Mouse (Mus musculus) c-Kit-negative CD71-positive TER-119-positive erythroid progenitor cells, embryonic 14.5 days (primary cell): ENCODE data around the gene Mrps6.

Source experiments
- DNase-seq: peaks from one replicate; pipeline ENCODE4 v3.0.0-alpha.2; 2013; ENCODE audit warnings: low read depth, low spot score

Gene Mrps6

GRCm38 (mm10) chr16:92057852-92058643 lies at the start of gene Mrps6, which contains the start of the genes Gm49711 and Slc5a3:
TSS of gene Mrps6 (plus strand) at chr16:92058270.
TSS of gene Gm49711 (plus strand) at chr16:92058316.
TSS of gene Slc5a3 (plus strand) at chr16:92058322.
- DNase-seq = peak; percentile 61

GRCm38 (mm10) chr16:92009586-92009985 lies 48.5 kb upstream of the Mrps6 start:
- no peak for DNase-seq

GRCm38 (mm10) chr16:92016792-92017191 lies 41.3 kb upstream of the Mrps6 start:
- DNase-seq = no peak

- DNase-seq = no peak
Measured at GRCm38 (mm10) chr16:92019141-92020118, 38.6 kb upstream of the Mrps6 start.

- no peak for DNase-seq
Measured at GRCm38 (mm10) chr16:92021656-92022400, 36.2 kb upstream of the Mrps6 start.

GRCm38 (mm10) chr16:92022494-92023283 lies 35.4 kb upstream of the Mrps6 start:
- DNase-seq = no peak

GRCm38 (mm10) chr16:92033286-92033685 lies 24.8 kb upstream of the Mrps6 start:
- no peak for DNase-seq

- DNase-seq = no peak
Measured at GRCm38 (mm10) chr16:92034676-92035075, 23.4 kb upstream of the Mrps6 start.

- no peak for DNase-seq
Measured at GRCm38 (mm10) chr16:92036701-92037100, 21.4 kb upstream of the Mrps6 start.

- DNase-seq = no peak
Measured at GRCm38 (mm10) chr16:92037891-92038607, 20.0 kb upstream of the Mrps6 start.

GRCm38 (mm10) chr16:92039421-92039820 lies 18.6 kb upstream of the Mrps6 start:
- no peak for DNase-seq

GRCm38 (mm10) chr16:92039966-92040365 lies 18.1 kb upstream of the Mrps6 start:
- no peak for DNase-seq

- DNase-seq = no peak
Measured at GRCm38 (mm10) chr16:92051777-92052310, 6.2 kb upstream of the Mrps6 start.

- no peak for DNase-seq
Measured at GRCm38 (mm10) chr16:92052569-92052968, 5.5 kb upstream of the Mrps6 start.

- no peak for DNase-seq
Measured at GRCm38 (mm10) chr16:92056711-92057110, 1.4 kb upstream of the Mrps6 start.

- DNase-seq = no peak
Measured at GRCm38 (mm10) chr16:92057456-92057851, 616 bp upstream of the Mrps6 start.

GRCm38 (mm10) chr16:92058644-92059620 lies 862 bp downstream of the Mrps6 start:
- DNase-seq = no peak

GRCm38 (mm10) chr16:92060213-92060612 lies 2.1 kb downstream of the Mrps6 start:
- no peak for DNase-seq

GRCm38 (mm10) chr16:92061586-92061985 lies 3.5 kb downstream of the Mrps6 start:
- DNase-seq = no peak
